Mouse (Mus musculus) heart, adult 2 months (tissue): ENCODE data around the gene Sirt3.

Experiments used
- CTCF ChIP-seq: fragments of 200-600 bp; IDR thresholded peaks from 2 replicates; pipeline ENCODE4 v1.8.1; 2022; ENCODE audit warnings: antibody characterized with exemption, mild to moderate bottlenecking, moderate library complexity
- EP300 ChIP-seq: fragments of 200-500 bp; IDR thresholded peaks from 2 replicates; pipeline ENCODE4 v1.6.1; 2011; ENCODE audit warnings: low read depth, low read length, control low read depth; ENCODE audit not compliant: insufficient read depth
- POLR2A ChIP-seq: fragments of 200-500 bp; IDR thresholded peaks from 2 replicates; pipeline ENCODE4 v1.6.1; 2011; ENCODE audit warnings: mild to moderate bottlenecking, low read depth, low read length, control low read depth; ENCODE audit not compliant: insufficient read depth

- TF ChIP-seq CTCF (no peak), POLR2A (no peak), EP300 (no peak)
Observed at GRCm38 (mm10) chr7:140902036-140902875, 20.1 kb upstream of the Sirt3 start.
